Mouse (Mus musculus) liver, embryonic 11.5 days (tissue): ENCODE measurements around the gene Sav1. TPM values are rescaled to one million over a fixed set of nuclear protein-coding genes. Genes with fewer than 3 reads are reported as not detected.

Experiments used
- polyA plus RNA-seq: library from polyadenylated mRNA; unstranded; fragments of >200 nt; fragmentation: Nextera tagmentation; extraction: Ambion mirVana; gene quantifications from 2 replicates; pipeline ENCODE4 v1.2.1, GENCODE M21; 2014

The Sav1 gene
- polyA plus RNA-seq, 1 experiment from 2014 or later, result 8.4 TPM

Other genes starting within 250 kb of the Sav1 start
- gene Cdkl1, start 195.7 kb downstream of the Sav1 start, polyA plus RNA-seq, result 0.21 and 0.52 TPM in 2 replicates
- gene Atl1, start 94.4 kb downstream of the Sav1 start, polyA plus RNA-seq, result 1.0 and 1.5 TPM in 2 replicates
- gene Map4k5, start 93.8 kb downstream of the Sav1 start, polyA plus RNA-seq, result 21.5 and 26.8 TPM in 2 replicates
- gene Nin, start 126.7 kb upstream of the Sav1 start, polyA plus RNA-seq, result 7.7 and 9.4 TPM in 2 replicates
- gene Abhd12b, start 167.1 kb upstream of the Sav1 start, polyA plus RNA-seq, result 0.12 TPM in 1 of 2 replicates, not detected in the other
- gene Pygl, start 244.5 kb upstream of the Sav1 start, polyA plus RNA-seq, result 29.8 and 36.2 TPM in 2 replicates